Mouse (Mus musculus) lung, adult 2 months (tissue): ENCODE measurements around the gene H3f3b.

ENCODE experiments used
- CTCF ChIP-seq: fragments of 200-500 bp; IDR thresholded peaks from 2 replicates; pipeline ENCODE4 v1.5.1; 2011; ENCODE audit warnings: mild to moderate bottlenecking, low read length, control low read depth; ENCODE audit not compliant: insufficient read depth
- POLR2A ChIP-seq: fragments of 200-500 bp; IDR thresholded peaks from 2 replicates; pipeline ENCODE4 v1.6.1; 2011; ENCODE audit warnings: low read depth, mild to moderate bottlenecking, control low read depth, low read length, borderline replicate concordance; ENCODE audit errors: extremely low read depth

GRCm38 (mm10) chr11:116043286-116043685 lies 15.5 kb upstream of the H3f3b start:
- TF ChIP-seq POLR2A (no peak), CTCF (no peak)
